Mouse (Mus musculus) heart, postnatal 25 days (tissue): ENCODE results near the gene Med25. TPM values are rescaled to one million over a fixed set of nuclear protein-coding genes. Genes with fewer than 3 reads are reported as not detected.

Experiments used
- DNase-seq: peaks from one replicate; pipeline ENCODE4 v3.0.0; 2022; ENCODE audit warnings: low spot score
- intact Hi-C: fragments of 180-260 bp; cut with DNase I; formaldehyde crosslinking; loops from one replicate; pipeline ENCODE4 v1.15.1; 2025
- total RNA-seq, 2 experiments: library from RNA; stranded (reverse); gene quantifications; 2 replicates each; pipeline ENCODE4 v1.2.3; 2021

Med25 gene
- total RNA-seq, 2 experiments from 2014 or later = 66.7 to 73.9 TPM

DNA sequence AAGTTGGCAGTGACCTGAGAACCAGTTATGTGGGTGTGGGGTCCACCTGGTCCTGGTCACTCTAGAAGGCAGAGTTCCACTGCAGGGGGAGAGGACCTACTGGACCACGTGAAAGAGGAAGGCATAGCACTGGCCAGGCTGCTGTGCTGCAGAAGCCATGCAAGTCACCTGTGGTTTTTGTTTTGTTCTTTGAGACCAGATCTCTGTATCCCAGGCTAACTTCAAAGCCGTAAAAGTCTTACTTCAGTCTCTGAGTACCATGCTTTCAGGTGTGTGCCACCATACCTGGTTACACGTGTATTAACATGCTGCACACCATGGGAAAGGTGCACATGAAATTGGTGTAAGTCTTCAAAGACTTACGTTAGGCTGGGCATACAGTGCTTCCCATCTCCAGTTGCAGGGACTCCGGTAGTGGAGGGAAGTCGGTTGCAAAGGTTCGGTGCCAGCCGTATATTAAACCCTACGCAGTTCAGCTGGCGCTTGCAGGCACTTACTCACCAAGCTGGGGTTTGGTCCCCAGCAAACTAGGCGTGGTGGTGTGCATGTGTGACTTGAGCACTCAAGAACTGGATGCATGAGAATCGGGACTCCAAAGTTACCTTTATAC, 40.8 kb downstream of the Med25 start:
- DNase-seq = no peak
- intact Hi-C loops = no loop called here

DNA sequence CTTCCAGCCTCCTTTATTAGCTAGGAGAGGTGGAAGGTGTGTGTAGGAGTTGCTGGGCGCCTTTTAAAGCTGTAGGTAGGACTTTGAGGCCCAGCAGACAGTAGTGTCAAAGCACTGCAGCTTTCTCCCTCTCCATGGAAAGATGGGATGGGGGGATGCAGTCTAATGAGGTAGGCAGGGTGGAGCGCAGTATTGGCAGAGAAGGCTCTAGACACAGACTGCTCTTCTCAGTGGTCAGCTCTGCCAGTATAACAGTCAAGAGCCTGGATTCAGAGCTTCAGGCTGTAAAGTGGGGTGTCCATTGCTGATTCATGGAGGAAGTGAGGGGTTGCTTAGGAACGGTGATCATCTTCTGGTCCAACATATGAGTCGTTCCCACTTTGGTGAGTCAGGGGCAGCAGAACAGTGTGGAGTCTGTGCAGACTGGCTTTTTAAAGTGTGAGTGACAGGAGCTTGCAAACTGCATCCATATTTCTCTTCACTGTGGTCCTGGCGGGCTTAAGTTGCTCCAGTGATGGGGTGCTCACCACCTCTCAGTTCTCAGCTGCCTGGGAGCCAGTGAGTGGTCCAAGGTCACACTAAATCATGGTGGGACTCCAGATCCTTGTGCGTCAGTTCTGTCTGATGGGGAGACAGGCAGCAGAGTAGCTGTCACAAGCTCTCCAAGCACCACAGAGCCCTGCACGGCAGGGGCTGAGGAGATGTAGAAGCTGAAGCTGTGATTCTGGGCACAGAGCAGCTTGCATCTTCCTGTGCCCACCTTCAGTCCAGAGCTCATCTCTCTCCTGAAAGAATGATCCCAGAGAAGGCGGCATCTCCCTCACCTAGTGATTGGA, 41.5 kb downstream of the Med25 start:
- intact Hi-C loops = no loop called here
- DNase-seq = no peak

- intact Hi-C loops = no loop called here
- DNase-seq = peak; percentile 63
Measured at GRCm38 (mm10) chr7:44850146-44850545, 42.4 kb downstream of the Med25 start.

- intact Hi-C loops = no loop called here
- peak; percentile 87 for DNase-seq
Measured at GRCm38 (mm10) chr7:44849416-44850111, 42.9 kb downstream of the Med25 start.

DNA sequence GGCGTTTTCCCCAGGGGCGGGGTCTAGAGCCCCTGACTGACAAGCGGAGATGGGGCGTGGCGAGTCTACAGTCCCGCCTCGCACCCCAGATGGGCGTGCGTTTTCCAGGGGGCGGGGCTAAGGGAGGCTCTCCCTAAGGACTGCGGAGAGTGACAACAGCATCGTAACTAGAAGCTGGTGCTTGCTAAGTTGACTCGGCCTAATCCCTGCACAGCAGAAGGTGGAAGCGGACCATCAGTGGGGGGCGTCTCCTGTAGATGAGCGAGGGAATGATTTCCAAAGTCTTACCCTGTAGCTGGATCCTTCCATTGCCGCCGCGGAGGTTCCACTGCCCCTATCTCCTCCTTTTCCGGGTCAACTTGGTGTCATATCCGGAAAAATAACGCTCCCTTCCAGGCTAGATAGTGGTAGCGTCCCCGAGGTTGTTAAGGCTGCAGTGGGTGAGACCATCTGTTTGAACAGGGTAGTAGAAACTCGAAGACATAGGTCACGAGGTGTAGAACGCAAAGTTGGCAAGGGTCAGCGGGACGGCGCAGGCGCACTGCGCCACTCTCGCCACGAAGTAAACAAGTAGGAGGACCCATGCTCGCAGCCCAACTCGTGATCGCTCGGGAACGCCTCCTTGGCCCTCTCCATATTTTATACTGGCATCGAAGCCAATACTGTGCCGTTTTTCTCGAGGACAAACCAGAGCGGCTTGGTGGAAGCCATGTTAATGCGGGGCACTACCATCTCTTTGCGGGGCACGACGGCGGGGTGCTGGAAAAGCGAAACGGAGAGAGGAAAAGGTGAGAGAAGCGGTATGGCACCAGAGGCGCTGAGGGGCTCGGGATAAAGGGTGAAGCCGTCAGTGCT, 43.7 kb downstream of the Med25 start, which contains the start of the genes Akt1s1 and Tbc1d17:
TSS of gene Akt1s1 (plus strand) at position 431 of the 855 bp plus-strand sequence.
TSS of gene Tbc1d17 (minus strand) at position 519 of the 855 bp plus-strand sequence.
- peak; percentile 99 for DNase-seq
- intact Hi-C loops = no loop called here

DNA sequence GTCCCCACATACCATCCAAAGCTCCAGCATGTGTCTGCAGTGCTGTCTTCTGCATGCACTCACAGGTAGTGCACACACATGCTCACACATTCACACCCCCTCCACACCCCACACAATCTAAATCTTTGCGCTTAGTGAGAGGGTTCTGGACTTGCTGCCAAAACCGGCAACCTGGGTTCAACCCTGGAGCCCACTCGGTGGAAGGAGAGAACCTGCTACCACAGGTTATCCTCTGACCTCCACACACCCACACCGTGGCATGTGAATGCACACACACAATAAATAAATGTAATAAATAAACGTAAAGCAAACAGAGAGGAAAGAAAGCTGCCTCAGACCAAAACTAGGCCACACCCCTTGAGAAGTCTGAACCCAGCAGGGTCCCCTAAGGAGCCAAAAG, 44.7 kb downstream of the Med25 start:
- no peak for DNase-seq
- intact Hi-C loops = no loop called here

GRCm38 (mm10) chr7:44846804-44847203, 45.7 kb downstream of the Med25 start:
- no peak for DNase-seq

GRCm38 (mm10) chr7:44845006-44845405, 47.5 kb downstream of the Med25 start:
- DNase-seq = no peak
- intact Hi-C loops = no loop called here

More at GRCm38 (mm10) chr7:44846804-44847203, 45.7 kb downstream of the Med25 start:
- intact Hi-C loops = no loop called here

- intact Hi-C loops = no loop called here
- no peak for DNase-seq
Measured at GRCm38 (mm10) chr7:44841825-44842463, 50.6 kb downstream of the Med25 start.

DNA sequence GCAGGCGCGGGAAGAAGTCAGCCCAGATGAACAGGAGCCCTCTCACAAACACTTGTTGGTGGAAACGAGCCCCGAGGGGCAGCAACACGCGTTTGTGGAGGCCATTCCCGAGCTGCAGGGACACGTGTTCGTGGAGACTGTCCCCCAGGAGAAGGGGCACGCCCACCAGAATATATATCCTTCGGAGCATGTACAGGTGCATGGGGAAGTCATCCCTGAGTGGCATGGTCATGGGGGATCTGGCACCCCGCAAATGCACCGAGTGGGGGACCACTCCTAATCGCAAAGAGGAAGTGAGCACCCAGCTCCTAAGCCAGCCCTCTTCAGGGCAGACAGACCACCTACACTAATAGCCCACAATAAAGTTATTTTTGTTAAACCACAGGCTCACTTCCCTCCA, 52.1 kb downstream of the Med25 start:
- DNase-seq = no peak
- intact Hi-C loops = no loop called here

DNA sequence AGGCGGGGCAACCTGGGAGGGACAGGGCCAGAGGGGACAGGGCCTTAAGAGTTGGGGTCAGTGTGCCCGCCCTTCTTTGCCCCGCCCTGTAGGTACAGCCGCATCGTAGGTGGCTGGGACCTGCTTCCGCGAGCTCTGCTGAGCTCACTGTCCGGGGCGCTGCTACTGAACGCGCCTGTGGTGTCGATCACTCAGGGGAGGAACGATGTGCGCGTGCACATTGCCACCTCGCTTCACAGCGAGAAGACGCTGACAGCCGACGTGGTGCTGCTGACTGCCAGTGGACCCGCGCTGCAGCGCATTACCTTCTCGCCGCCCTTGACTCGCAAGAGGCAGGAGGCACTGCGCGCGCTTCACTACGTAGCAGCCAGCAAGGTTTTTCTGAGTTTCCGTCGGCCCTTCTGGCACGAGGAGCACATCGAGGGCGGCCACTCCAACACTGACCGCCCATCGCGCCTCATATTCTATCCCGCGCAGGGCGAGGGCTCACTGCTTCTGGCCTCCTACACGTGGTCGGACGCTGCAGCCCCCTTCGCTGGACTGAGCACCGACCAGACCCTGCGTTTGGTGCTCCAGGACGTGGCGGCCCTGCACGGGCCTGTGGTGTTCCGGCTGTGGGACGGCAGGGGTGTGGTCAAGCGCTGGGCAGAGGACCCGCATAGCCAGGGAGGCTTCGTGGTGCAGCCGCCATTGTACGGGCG, 52.9 kb downstream of the Med25 start:
- intact Hi-C loops = no loop called here
- no peak for DNase-seq

- DNase-seq = no peak
- intact Hi-C loops = no loop called here
Measured at GRCm38 (mm10) chr7:44839171-44839490, 53.4 kb downstream of the Med25 start.

DNA sequence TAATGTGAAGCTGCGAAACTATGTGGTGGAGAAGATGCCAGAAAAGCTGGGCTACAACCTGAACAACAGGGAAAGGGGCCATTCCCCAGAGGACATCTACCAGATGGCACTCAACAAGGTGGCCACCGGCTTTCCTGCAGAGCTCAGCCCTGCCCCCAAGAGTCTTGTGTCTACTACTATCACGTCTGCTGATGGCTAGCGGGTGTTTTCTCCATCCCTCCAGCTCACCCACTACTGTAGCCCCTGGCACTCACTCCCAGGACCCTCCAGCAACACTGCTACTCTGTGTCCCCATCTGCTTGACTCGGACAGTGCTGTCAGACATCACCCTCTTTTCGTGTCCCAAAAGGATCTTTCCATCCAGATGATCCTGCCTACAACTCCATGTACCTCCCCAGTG, 54.4 kb downstream of the Med25 start:
- DNase-seq = no peak
- intact Hi-C loops = no loop called here

- intact Hi-C loops = no loop called here
- no peak for DNase-seq
Measured at GRCm38 (mm10) chr7:44836423-44837053, 56.0 kb downstream of the Med25 start.

DNA sequence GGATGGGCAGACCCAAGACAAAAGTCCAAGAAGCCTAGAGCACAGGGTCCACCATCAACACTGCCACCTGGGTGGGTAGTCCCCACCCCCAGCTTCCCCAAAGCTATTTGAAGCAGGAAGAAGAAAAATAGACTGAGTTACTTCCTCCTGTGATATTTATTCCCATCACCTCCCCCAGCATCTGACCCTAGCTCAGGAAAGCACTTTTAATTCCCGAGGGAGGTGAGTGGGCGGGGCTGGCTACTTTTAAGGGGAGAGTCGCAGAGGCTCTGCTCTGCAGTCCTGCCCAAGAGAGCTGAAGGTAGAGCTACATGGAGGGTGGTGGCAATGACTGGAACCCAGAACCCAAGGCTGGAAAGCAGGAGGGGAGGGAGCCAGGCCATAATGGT, 56.5 kb downstream of the Med25 start:
- intact Hi-C loops = no loop called here
- no peak for DNase-seq

DNA sequence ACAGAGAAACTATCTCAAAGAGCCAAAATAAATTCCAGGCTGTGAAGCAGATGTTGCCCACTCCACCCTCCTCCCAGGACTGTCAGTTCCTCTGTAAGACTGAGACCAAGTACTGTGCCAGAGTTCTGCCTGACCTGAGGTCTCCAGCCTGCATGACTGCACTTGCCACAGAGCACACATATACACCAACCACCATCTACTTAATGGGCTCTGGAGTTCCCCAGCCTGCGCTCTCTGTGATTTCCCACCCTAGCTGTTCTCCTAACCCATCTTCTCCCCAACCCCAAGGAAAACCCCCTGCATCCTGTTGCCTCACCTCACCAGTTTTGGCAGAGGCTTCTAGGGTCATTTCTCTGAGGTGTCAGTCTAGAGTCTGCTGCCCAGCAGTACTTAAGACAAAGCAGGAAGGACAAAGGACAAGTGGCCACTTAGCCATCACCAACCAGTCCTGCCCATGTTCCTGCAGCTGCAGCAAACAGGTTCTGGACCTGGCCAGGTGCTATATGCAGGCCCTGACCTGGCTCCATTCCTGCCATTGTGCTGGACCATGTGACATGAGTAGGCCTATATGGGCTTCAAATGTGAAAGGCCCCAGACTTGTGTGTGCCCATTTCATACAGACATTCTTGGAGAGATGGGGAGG, 57.0 kb downstream of the Med25 start:
- DNase-seq = no peak
- intact Hi-C loops = no loop called here

GRCm38 (mm10) chr7:44832763-44833162, 59.7 kb downstream of the Med25 start:
- intact Hi-C loops = no loop called here
- no peak for DNase-seq

DNA sequence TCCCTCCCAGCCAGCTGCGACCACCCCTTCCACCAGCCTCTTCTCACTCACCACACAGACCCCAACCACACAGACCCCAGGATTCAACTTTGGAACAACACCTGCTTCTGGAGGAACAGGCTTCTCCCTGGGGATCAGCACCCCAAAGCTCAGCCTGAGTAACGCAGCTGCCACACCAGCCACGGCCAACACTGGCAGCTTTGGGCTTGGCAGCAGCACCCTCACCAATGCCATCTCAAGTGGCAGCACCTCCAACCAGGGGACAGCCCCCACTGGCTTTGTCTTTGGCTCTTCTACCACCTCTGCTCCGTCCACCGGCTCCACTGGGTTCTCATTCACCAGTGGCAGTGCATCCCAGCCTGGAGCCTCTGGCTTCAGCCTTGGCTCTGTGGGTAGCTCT, 63.8 kb downstream of the Med25 start:
- no peak for DNase-seq
- intact Hi-C loops = loop anchor here (10.0 kb wide), 1 partner anchor 174 kb away; no protein-coding TSS in a partner anchor
